Mouse (Mus musculus) urinary bladder, adult 18-20 months (tissue): ENCODE data around the gene Olfr1404.
"Not testable (repeated sequence)": the region's sequence is repeated elsewhere in the genome, so short reads cannot be mapped to it uniquely, and the experiment has no call there.

Source experiments
- DNase-seq, 2 experiments: peaks; one replicate each; pipeline ENCODE4 v3.0.0; 2022; ENCODE audit warnings: low spot score in 2 of 2, mixed read lengths in 2 of 2

Gene Olfr1404

GRCm38 (mm10) chr1:173212092-173212491 is at the start of gene Olfr1404:
Gene Olfr1404, plus strand, starts transcription at chr1:173212392.
- no peak for DNase-seq

GRCm38 (mm10) chr1:173174154-173174842 is 37.9 kb upstream of the Olfr1404 start:
- no peak for DNase-seq

GRCm38 (mm10) chr1:173190540-173190939 is 21.7 kb upstream of the Olfr1404 start, which contains the start of gene Olfr1406:
Gene Olfr1406, minus strand, starts transcription at chr1:173190640.
- DNase-seq: no peak

GRCm38 (mm10) chr1:173192059-173192458 is 20.1 kb upstream of the Olfr1404 start:
- DNase-seq: no peak

GRCm38 (mm10) chr1:173196359-173196758 is 15.8 kb upstream of the Olfr1404 start:
- no peak for DNase-seq

- DNase-seq: no peak
Measured at GRCm38 (mm10) chr1:173197508-173197907, 14.7 kb upstream of the Olfr1404 start, which contains the start of gene Olfr218. Gene Olfr218, plus strand, starts transcription at chr1:173197808.

- DNase-seq: no peak
Measured at GRCm38 (mm10) chr1:173216481-173216880, 4.3 kb downstream of the Olfr1404 start.

GRCm38 (mm10) chr1:173227081-173227480 is 14.9 kb downstream of the Olfr1404 start, which contains the start of gene Fcer1a:
Gene Fcer1a, minus strand, starts transcription at chr1:173227214.
- DNase-seq: no peak

GRCm38 (mm10) chr1:173237004-173237403 is 24.8 kb downstream of the Olfr1404 start:
- not testable (repeated sequence) for DNase-seq

GRCm38 (mm10) chr1:173249888-173250287 is 37.7 kb downstream of the Olfr1404 start:
- DNase-seq: no peak

GRCm38 (mm10) chr1:173265701-173266100 is 53.5 kb downstream of the Olfr1404 start, which contains the start of gene Olfr418:
Gene Olfr418, plus strand, starts transcription at chr1:173266001.
- DNase-seq: no peak
